Mouse (Mus musculus): ENCODE measurements around the gene Gfra4. TPM values are rescaled to one million over a fixed set of nuclear protein-coding genes. Genes with fewer than 3 reads are reported as not detected.
A peak's percentile ranks its signal among the peaks of the same experiment; 100 is the strongest.

Gfra4 gene
- polyA plus RNA-seq, 1 experiment from 2014 or later, result 50.8 TPM

DNA sequence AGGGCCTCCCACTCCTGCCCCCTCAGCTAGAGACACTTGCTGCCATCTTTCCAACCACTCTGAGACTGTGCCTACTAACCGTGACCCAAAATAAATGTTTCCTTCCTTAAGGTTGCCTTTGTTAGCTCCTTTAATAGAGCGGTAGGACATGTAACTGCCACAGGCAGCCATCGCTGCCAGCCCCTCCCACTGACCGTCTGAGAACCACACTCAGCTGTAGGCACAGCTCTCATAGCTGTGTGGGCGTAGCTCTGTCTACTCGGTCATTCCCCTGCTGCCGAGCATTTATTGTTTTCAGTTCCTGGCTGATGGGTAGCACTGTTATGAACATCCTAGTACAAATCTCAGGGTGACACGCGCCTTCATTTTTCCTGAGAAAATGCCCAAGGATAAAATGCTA lies 23.5 kb upstream of the Gfra4 start:
- Histone ChIP-seq H3K36me3 (replicated peaks; ENCODE audit: control insufficient read depth, insufficient read depth) (no peaks in the 10 kb centered on the region), H3K4me2 (replicated peaks) (no peak overlapping the region), H3K27me3 (ENCODE audit: control insufficient read depth, insufficient read depth, low read length) (peaks cover 32% of the 10 kb centered on the region), H3K9me3 (ENCODE audit: control insufficient read depth, low read length) (no peaks in the 10 kb centered on the region), H3K9ac (no peak overlapping the region), H3K4me1 (replicated peaks; ENCODE audit: control insufficient read depth, insufficient read depth, low read length) (no peaks in the 10 kb centered on the region; the same call in 1 of the 2 replicates), H3K27ac (no peak overlapping the region), H3K4me3 (replicated peaks; ENCODE audit: low read length) (no peak overlapping the region)
- ATAC-seq (ENCODE audit: low FRiP score) (no peak), DNase-seq (ENCODE audit: low spot score) (no peak)
- WGBS, result 72% methylated on average over 9 of the region's 9 CpGs

DNA sequence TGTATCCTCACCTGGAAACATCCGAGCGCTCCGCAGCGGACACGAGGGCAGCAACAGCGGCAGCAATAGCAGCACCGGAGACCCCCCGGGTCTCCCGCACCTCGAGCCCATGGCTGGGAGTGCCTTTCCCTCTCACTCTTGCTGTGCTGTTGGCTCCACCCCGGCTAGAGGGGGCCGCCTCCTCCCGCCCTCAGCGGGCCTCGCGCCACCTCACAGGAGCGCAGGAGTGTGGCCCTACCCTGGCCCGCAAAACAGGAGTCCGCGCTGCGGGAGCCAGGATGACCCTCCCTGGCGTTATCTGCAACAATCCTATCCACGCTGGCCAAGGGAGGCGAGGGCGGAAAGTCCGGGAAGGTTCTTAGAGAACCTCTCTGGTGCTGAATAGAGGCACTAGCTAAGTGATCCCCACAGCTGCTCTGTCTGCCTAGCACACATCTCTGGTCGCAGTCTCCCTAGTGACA lies 20.5 kb upstream of the Gfra4 start, which contains the start of gene Adam33:
Adam33 (minus strand) TSS at position 411 of the 461 bp plus-strand sequence.
- no peak for DNase-seq (ENCODE audit: low spot score)
- peaks cover 4% of the 10 kb centered on the region; the same call in 1 of the 2 replicates for H3K4me1 ChIP-seq (replicated peaks; ENCODE audit: control insufficient read depth, insufficient read depth, low read length)
- peak; percentile 31; the same call in 1 of the 2 replicates for ATAC-seq (ENCODE audit: low FRiP score)
- no peaks in the 10 kb centered on the region for H3K9me3 ChIP-seq (ENCODE audit: control insufficient read depth, low read length)
- no peak within 1 kb of the TSS; the same call in 1 of the 2 replicates for H3K9ac ChIP-seq
- H3K36me3 ChIP-seq (replicated peaks; ENCODE audit: control insufficient read depth, insufficient read depth), result no peaks in the 10 kb centered on the region
- peak within 1 kb of the TSS; percentile 46 for H3K4me2 ChIP-seq (replicated peaks)
- H3K27ac ChIP-seq, result no peak within 1 kb of the TSS
- peaks cover 32% of the 10 kb centered on the region for H3K27me3 ChIP-seq (ENCODE audit: control insufficient read depth, insufficient read depth, low read length)
- WGBS, result 4% methylated on average over 25 of the region's 27 CpGs
- peak within 1 kb of the TSS; percentile 23 for H3K4me3 ChIP-seq (replicated peaks; ENCODE audit: low read length)

DNA sequence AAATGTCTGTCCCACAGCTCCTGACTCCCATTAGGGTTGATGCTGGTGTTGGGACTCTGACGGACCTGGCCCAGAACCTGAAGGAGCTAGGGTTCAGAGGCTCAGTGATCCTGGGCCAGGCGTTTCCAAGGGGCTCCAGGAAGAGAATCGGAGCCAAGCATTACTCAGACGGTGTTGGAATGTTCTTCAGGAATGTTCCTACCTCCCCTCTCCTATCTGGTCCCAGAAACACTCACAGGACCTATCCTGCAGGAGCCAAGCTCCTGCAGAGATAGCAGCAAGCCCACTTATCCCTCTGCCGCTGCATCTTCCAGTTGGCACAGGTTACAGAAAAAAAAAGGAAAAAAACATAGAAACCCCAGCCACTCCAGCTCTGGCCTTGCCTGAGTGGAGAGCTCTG lies 18.7 kb upstream of the Gfra4 start:
- ATAC-seq (ENCODE audit: low FRiP score) (no peak), DNase-seq (ENCODE audit: low spot score) (no peak)
- H3K4me3 ChIP-seq (replicated peaks; ENCODE audit: low read length), result no peak overlapping the region
- H3K36me3 ChIP-seq (replicated peaks; ENCODE audit: control insufficient read depth, insufficient read depth), result no peaks in the 10 kb centered on the region
- no peak overlapping the region for H3K9ac ChIP-seq
- no peak overlapping the region for H3K4me2 ChIP-seq (replicated peaks)
- H3K9me3 ChIP-seq (ENCODE audit: control insufficient read depth, low read length), result no peaks in the 10 kb centered on the region
- no peak overlapping the region for H3K27ac ChIP-seq
- H3K4me1 ChIP-seq (replicated peaks; ENCODE audit: control insufficient read depth, insufficient read depth, low read length), result peaks cover 4% of the 10 kb centered on the region; the same call in 1 of the 2 replicates
- 64% methylated on average over 5 of the region's 5 CpGs for WGBS
- H3K27me3 ChIP-seq (ENCODE audit: control insufficient read depth, insufficient read depth, low read length), result peaks cover 32% of the 10 kb centered on the region

DNA sequence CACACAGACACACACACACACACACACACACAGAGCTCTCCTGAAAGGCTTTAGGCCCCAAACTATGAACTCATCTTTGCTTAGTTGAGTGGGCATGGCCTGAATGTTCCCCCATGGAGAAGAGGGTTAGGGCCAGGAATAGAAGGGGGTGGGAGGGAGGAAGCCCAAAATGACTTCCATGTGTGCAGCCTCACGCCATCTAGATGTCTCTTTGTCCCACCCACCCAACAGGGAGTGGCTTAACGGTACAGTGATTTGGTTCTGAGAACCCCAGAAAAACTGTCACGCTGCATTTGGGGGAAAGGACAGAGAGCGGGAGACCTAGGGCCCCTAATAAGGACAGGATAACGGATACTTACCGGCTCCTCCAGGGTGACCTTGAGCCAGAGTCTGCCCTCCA lies 17.9 kb upstream of the Gfra4 start:
- DNase-seq (ENCODE audit: low spot score) (no peak), ATAC-seq (ENCODE audit: low FRiP score) (no peak)
- Histone ChIP-seq H3K4me1 (replicated peaks; ENCODE audit: control insufficient read depth, insufficient read depth, low read length) (peaks cover 4% of the 10 kb centered on the region; the same call in 1 of the 2 replicates), H3K9me3 (ENCODE audit: control insufficient read depth, low read length) (no peaks in the 10 kb centered on the region), H3K9ac (no peak overlapping the region), H3K4me2 (replicated peaks) (no peak overlapping the region), H3K27ac (no peak overlapping the region), H3K36me3 (replicated peaks; ENCODE audit: control insufficient read depth, insufficient read depth) (no peaks in the 10 kb centered on the region), H3K4me3 (replicated peaks; ENCODE audit: low read length) (no peak overlapping the region), H3K27me3 (ENCODE audit: control insufficient read depth, insufficient read depth, low read length) (peaks cover 36% of the 10 kb centered on the region)
- WGBS, result 67% methylated on average over 6 of the region's 6 CpGs

DNA sequence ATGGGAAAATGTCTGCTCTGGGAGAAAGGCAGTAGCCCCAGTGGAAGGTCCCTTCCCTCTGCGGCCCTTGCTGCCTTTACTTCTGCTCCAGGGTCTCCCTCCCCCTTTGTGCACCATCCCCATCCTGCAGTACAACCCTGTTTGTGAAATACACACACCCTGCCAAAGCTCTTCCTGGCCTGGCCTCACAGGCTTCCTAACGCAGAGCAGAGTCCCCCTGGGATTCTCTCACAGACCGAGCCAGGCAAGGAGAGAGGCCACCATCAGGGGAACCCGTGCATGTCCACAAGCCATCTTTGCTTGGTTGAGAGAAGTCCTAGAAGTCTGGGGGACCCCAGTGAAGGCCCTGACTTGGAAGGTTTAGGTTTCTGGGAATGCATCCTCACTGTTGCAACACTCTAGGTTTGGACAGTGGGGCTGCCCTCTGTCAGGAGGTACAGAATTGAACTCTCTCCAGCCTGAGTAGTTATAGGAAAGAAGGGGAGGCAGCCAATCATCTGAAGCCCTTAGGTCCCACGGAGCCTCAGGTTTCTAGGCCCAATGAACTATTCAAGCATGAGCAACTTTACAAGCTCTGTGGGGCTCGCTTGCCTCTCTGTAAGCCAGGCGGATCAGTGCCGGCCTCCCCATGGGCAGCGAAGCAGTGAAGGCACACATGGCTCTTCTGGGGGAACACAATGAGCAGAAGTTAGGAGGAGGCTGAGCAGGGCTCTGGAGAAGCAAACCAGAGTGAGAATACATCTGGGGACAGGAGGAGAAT lies 17.1 kb upstream of the Gfra4 start:
- no peak overlapping the region for H3K4me2 ChIP-seq (replicated peaks)
- WGBS, result 53% methylated on average over 9 of the region's 9 CpGs
- H3K9me3 ChIP-seq (ENCODE audit: control insufficient read depth, low read length), result no peaks in the 10 kb centered on the region
- no peak for DNase-seq (ENCODE audit: low spot score)
- no peak overlapping the region for H3K27ac ChIP-seq
- no peaks in the 10 kb centered on the region for H3K36me3 ChIP-seq (replicated peaks; ENCODE audit: control insufficient read depth, insufficient read depth)
- H3K27me3 ChIP-seq (ENCODE audit: control insufficient read depth, insufficient read depth, low read length), result peaks cover 43% of the 10 kb centered on the region
- H3K4me3 ChIP-seq (replicated peaks; ENCODE audit: low read length), result no peak overlapping the region
- peaks cover 6% of the 10 kb centered on the region; the same call in 1 of the 2 replicates for H3K4me1 ChIP-seq (replicated peaks; ENCODE audit: control insufficient read depth, insufficient read depth, low read length)
- no peak overlapping the region for H3K9ac ChIP-seq
- no peak for ATAC-seq (ENCODE audit: low FRiP score)

DNA sequence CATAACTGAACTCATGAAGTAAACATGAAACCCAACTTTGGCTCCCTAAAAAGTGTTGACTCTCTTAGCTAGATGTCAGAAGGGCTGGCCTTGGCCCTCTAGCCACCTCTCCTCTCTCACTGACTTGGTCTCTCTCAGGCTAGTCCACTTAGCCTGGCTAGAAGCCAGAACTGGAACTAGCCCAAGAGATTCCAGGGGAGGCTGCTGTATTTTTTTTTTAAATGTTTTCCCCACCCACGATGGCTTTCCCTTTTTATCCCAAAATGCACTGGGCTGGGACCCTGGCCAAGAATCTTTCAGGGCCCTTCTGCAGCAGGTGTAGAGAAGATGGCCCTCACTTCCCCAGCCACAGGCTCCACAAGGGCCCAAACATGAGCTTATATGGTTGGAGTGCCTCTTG lies 16.5 kb upstream of the Gfra4 start:
- 65% methylated on average over 1 of the region's 1 CpGs for WGBS
- no peaks in the 10 kb centered on the region for H3K9me3 ChIP-seq (ENCODE audit: control insufficient read depth, low read length)
- peaks cover 43% of the 10 kb centered on the region for H3K27me3 ChIP-seq (ENCODE audit: control insufficient read depth, insufficient read depth, low read length)
- no peak overlapping the region for H3K9ac ChIP-seq
- DNase-seq (ENCODE audit: low spot score), result no peak
- no peak overlapping the region for H3K27ac ChIP-seq
- no peak overlapping the region for H3K4me3 ChIP-seq (replicated peaks; ENCODE audit: low read length)
- ATAC-seq (ENCODE audit: low FRiP score), result no peak
- H3K36me3 ChIP-seq (replicated peaks; ENCODE audit: control insufficient read depth, insufficient read depth), result no peaks in the 10 kb centered on the region
- no peak overlapping the region for H3K4me2 ChIP-seq (replicated peaks)
- peaks cover 11% of the 10 kb centered on the region for H3K4me1 ChIP-seq (replicated peaks; ENCODE audit: control insufficient read depth, insufficient read depth, low read length)

DNA sequence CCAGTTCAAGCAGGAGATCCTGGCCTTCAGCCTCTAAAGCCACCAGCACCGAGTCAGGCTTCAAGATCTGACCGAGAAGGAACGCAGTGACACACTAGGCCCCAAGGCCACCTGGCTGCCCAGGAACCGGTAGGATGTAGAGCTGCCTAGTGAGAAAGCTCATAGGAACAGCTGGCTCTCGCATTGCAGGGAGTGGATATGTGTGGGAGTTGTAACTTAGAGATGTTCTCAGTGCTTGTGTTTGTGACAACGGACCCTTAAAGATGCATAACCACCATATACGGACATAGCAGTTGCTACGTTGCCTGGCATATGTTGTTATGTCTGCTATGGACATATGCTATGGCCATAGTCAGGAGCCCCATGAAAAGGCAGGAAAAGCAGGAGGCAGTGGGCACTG lies 15.8 kb upstream of the Gfra4 start:
- no peak for DNase-seq (ENCODE audit: low spot score)
- no peaks in the 10 kb centered on the region for H3K9me3 ChIP-seq (ENCODE audit: control insufficient read depth, low read length)
- no peak overlapping the region for H3K27ac ChIP-seq
- no peak for ATAC-seq (ENCODE audit: low FRiP score)
- no peak overlapping the region for H3K9ac ChIP-seq
- 95% methylated on average over 8 of the region's 8 CpGs for WGBS
- H3K4me1 ChIP-seq (replicated peaks; ENCODE audit: control insufficient read depth, insufficient read depth, low read length), result peaks cover 18% of the 10 kb centered on the region
- peaks cover 47% of the 10 kb centered on the region for H3K27me3 ChIP-seq (ENCODE audit: control insufficient read depth, insufficient read depth, low read length)
- no peak overlapping the region for H3K4me2 ChIP-seq (replicated peaks)
- no peak overlapping the region for H3K4me3 ChIP-seq (replicated peaks; ENCODE audit: low read length)
- H3K36me3 ChIP-seq (replicated peaks; ENCODE audit: control insufficient read depth, insufficient read depth), result no peaks in the 10 kb centered on the region

DNA sequence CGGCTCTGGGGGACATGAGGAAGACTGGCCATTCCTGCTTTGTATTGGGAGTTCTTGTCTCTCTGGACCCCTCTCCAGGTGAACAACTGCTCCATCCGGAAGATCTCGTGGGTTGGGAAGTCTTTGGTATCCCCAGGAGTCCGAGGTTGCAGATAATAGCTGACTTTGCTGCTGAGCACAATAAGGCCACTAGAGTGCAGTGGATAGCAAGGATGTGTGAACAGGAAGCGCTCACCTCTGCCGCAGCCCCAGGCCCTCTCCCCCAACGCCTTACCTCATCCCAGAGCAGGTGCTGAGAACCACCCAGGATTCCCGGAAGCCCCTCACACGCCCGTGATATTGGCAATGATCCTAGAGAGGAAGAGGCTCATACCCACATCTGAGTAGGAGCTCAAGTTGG lies 13.3 kb upstream of the Gfra4 start:
- Histone ChIP-seq H3K9me3 (ENCODE audit: control insufficient read depth, low read length) (no peaks in the 10 kb centered on the region), H3K27me3 (ENCODE audit: control insufficient read depth, insufficient read depth, low read length) (peaks cover 49% of the 10 kb centered on the region), H3K4me1 (replicated peaks; ENCODE audit: control insufficient read depth, insufficient read depth, low read length) (peaks cover 20% of the 10 kb centered on the region), H3K36me3 (replicated peaks; ENCODE audit: control insufficient read depth, insufficient read depth) (no peaks in the 10 kb centered on the region), H3K4me2 (replicated peaks) (no peak overlapping the region), H3K9ac (no peak overlapping the region), H3K4me3 (replicated peaks; ENCODE audit: low read length) (no peak overlapping the region), H3K27ac (no peak overlapping the region)
- 2% methylated on average over 10 of the region's 10 CpGs for WGBS
- DNase-seq (ENCODE audit: low spot score), result peak; percentile 61
- no peak for ATAC-seq (ENCODE audit: low FRiP score)

DNA sequence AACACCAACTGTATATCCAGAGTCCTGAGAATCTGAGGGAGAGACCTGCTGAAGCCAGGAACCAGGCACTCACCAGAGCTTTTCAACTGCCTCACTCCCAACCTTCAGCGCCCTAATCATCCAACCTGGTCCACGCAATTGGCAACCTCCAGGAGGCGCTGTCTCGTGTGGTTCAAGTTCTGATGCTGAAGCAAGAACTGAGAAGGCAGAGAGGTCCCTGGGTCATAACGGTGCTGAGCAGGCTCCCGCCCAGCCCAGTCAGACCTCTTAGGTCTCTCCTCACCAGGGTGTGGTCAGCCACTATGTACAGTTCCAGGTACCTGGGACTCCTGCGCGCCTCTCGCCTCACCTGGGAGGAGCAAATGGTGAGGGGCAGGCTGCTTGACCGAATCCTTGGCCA lies 12.7 kb upstream of the Gfra4 start:
- WGBS, result 3% methylated on average over 10 of the region's 10 CpGs
- no peaks in the 10 kb centered on the region for H3K9me3 ChIP-seq (ENCODE audit: control insufficient read depth, low read length)
- peak; percentile 12; the same call in 1 of the 2 replicates for ATAC-seq (ENCODE audit: low FRiP score)
- no peak overlapping the region for H3K9ac ChIP-seq
- peak; percentile 54 for DNase-seq (ENCODE audit: low spot score)
- no peaks in the 10 kb centered on the region for H3K36me3 ChIP-seq (replicated peaks; ENCODE audit: control insufficient read depth, insufficient read depth)
- no peak overlapping the region for H3K4me3 ChIP-seq (replicated peaks; ENCODE audit: low read length)
- H3K27ac ChIP-seq, result no peak overlapping the region
- peaks cover 20% of the 10 kb centered on the region for H3K4me1 ChIP-seq (replicated peaks; ENCODE audit: control insufficient read depth, insufficient read depth, low read length)
- no peak overlapping the region for H3K4me2 ChIP-seq (replicated peaks)
- H3K27me3 ChIP-seq (ENCODE audit: control insufficient read depth, insufficient read depth, low read length), result peaks cover 49% of the 10 kb centered on the region
